Mouse (Mus musculus): ENCODE measurements around the gene Mib2.

GRCm38 (mm10) chr4:155643531-155643930 is 25.5 kb downstream of the Mib2 start:
- no peak for TF ChIP-seq MAX (IDR thresholded peaks at IDR 0.05; ENCODE audit: low read depth)
- TF ChIP-seq TCF12 (IDR thresholded peaks at IDR 0.05; ENCODE audit: insufficient read depth, poor library complexity, severe bottlenecking): no peak
- TF ChIP-seq POLR2A (IDR thresholded peaks at IDR 0.05; ENCODE audit: insufficient read length, low read depth): no peak
- no peak for TF ChIP-seq E2F4 (IDR thresholded peaks at IDR 0.05; ENCODE audit: insufficient read depth)

All from myocyte (in vitro differentiated cells).